Mouse (Mus musculus) CH12.LX (cell line): ENCODE data around the gene Hrh3. TPM values are rescaled to one million over a fixed set of nuclear protein-coding genes. Genes with fewer than 3 reads are reported as not detected.

Experiments
- DNase-seq: peaks from one replicate; pipeline ENCODE4 v3.0.0-alpha.2; 2013; ENCODE audit errors: extremely low read depth
- H3K27ac ChIP-seq: 2 replicates; pipeline ENCODE4 v1.5.1; 2012; ENCODE audit warnings: low read depth, mild to moderate bottlenecking, control low read depth, moderate library complexity; ENCODE audit not compliant: insufficient read depth
- H3K27me3 ChIP-seq: replicated peaks from 2 replicates; pipeline ENCODE3; 2012; ENCODE audit warnings: inconsistent platforms
- H3K36me3 ChIP-seq, 2 experiments: replicated peaks in 1 of 2; 2 replicates each; pipeline versions ENCODE3 to v1.6.1; 2012; ENCODE audit warnings: inconsistent platforms in 1 of 2, low read length in 1 of 2, mild to moderate bottlenecking in 1 of 2, mixed read lengths in 1 of 2, moderate library complexity in 1 of 2; ENCODE audit not compliant: control insufficient read depth in 1 of 2, insufficient read depth in 1 of 2
- H3K4me1 ChIP-seq, 2 experiments: 2 replicates each; pipeline ENCODE4 v1.6.1; 2012; ENCODE audit warnings: inconsistent platforms in 1 of 2, moderate library complexity in 1 of 2; ENCODE audit not compliant: insufficient read depth in 2 of 2, control insufficient read depth in 1 of 2
- H3K4me2 ChIP-seq: 2 replicates; pipeline ENCODE4 v1.6.1; 2012; ENCODE audit warnings: low read depth, mild to moderate bottlenecking, control low read depth; ENCODE audit not compliant: poor library complexity, insufficient read depth, severe bottlenecking
- H3K4me3 ChIP-seq, 3 experiments: fragments of 150-350 bp in 1 of 3; sonication (generic) in 1 of 3; replicated peaks in 1 of 3; 2 replicates each; pipeline versions ENCODE3 to v1.5.1; 2011 to 2012; ENCODE audit warnings: low read depth in 2 of 3, low read length in 2 of 3, mild to moderate bottlenecking in 2 of 3, moderate library complexity in 2 of 3, control low read depth in 1 of 3, improper control_type of control experiment in 1 of 3, inconsistent platforms in 1 of 3, mixed read lengths in 1 of 3; ENCODE audit not compliant: poor library complexity in 1 of 3
- H3K79me2 ChIP-seq: replicated peaks from 2 replicates; pipeline ENCODE4 v1.6.1; 2012; ENCODE audit warnings: mild to moderate bottlenecking, moderate library complexity; ENCODE audit not compliant: control insufficient read depth, poor library complexity, insufficient read depth, severe bottlenecking; ENCODE audit errors: extremely low read depth
- H3K9ac ChIP-seq: 2 replicates; pipeline ENCODE4 v1.6.1; 2012; ENCODE audit warnings: low read depth, mild to moderate bottlenecking, control low read depth, moderate library complexity; ENCODE audit not compliant: insufficient read depth
- H3K9me3 ChIP-seq: replicated peaks from 2 replicates; pipeline ENCODE3; 2012; ENCODE audit warnings: low read length, inconsistent platforms, mixed read lengths
- BHLHE40 ChIP-seq: IDR thresholded peaks from 2 replicates; pipeline ENCODE4 v1.6.1; 2011; ENCODE audit warnings: mild to moderate bottlenecking, low read depth, low read length, improper control_type of control experiment
- CHD2 ChIP-seq: IDR thresholded peaks from 2 replicates; pipeline ENCODE4 v1.6.1; 2011; ENCODE audit warnings: low read length, improper control_type of control experiment
- ETS1 ChIP-seq: conservative IDR thresholded peaks from 2 replicates; pipeline ENCODE4 v1.6.1; 2012; ENCODE audit warnings: low read depth, mild to moderate bottlenecking, inconsistent platforms, low read length, improper control_type of control experiment, moderate library complexity
- GABPA ChIP-seq: IDR thresholded peaks from 2 replicates; pipeline ENCODE4 v1.6.1; 2012; ENCODE audit warnings: low read depth, low read length, improper control_type of control experiment, inconsistent platforms; ENCODE audit not compliant: insufficient replicate concordance
- HCFC1 ChIP-seq: IDR thresholded peaks from 2 replicates; pipeline ENCODE4 v1.6.1; 2012; ENCODE audit warnings: low read depth, mild to moderate bottlenecking, inconsistent platforms, low read length, improper control_type of control experiment
- IRF4 ChIP-seq: IDR thresholded peaks from 2 replicates; pipeline ENCODE4 v1.6.1; 2014; ENCODE audit warnings: low read depth, mild to moderate bottlenecking, inconsistent platforms, low read length, improper control_type of control experiment
- MAFK ChIP-seq: IDR thresholded peaks from 2 replicates; pipeline ENCODE4 v1.6.1; 2011; ENCODE audit warnings: low read length, improper control_type of control experiment; ENCODE audit not compliant: insufficient replicate concordance
- MAZ ChIP-seq: IDR thresholded peaks from 2 replicates; pipeline ENCODE4 v1.6.1; 2012; ENCODE audit warnings: low read depth, mild to moderate bottlenecking, inconsistent platforms, low read length, improper control_type of control experiment, moderate library complexity
- MEF2A ChIP-seq: IDR thresholded peaks from 2 replicates; pipeline ENCODE4 v1.6.1; 2014; ENCODE audit warnings: low read depth, mild to moderate bottlenecking, inconsistent platforms, low read length, improper control_type of control experiment, borderline replicate concordance
- NRF1 ChIP-seq: IDR thresholded peaks from 2 replicates; pipeline ENCODE4 v1.6.1; 2014; ENCODE audit warnings: low read depth, mild to moderate bottlenecking, inconsistent platforms, low read length, improper control_type of control experiment, moderate library complexity
- POLR2AphosphoS2 ChIP-seq: IDR thresholded peaks from 2 replicates; pipeline ENCODE4 v1.6.1; 2011; ENCODE audit warnings: low read depth, low read length, improper control_type of control experiment
- SIN3A ChIP-seq: IDR thresholded peaks from 2 replicates; pipeline ENCODE4 v1.6.1; 2012; ENCODE audit warnings: low read length, improper control_type of control experiment, inconsistent platforms
- TBP ChIP-seq: conservative IDR thresholded peaks from 2 replicates; pipeline ENCODE4 v1.6.1; 2011; ENCODE audit warnings: low read depth, low read length, improper control_type of control experiment
- USF2 ChIP-seq: conservative IDR thresholded peaks from 2 replicates; pipeline ENCODE4 v1.6.1; 2011; ENCODE audit warnings: low read depth, low read length, improper control_type of control experiment
- ZC3H11A ChIP-seq: IDR thresholded peaks from 2 replicates; pipeline ENCODE4 v1.6.1; 2012; ENCODE audit warnings: low read depth, mild to moderate bottlenecking, inconsistent platforms, low read length, improper control_type of control experiment
- ZKSCAN1 ChIP-seq: IDR thresholded peaks from 2 replicates; pipeline ENCODE4 v1.6.1; 2012; ENCODE audit warnings: low read depth, inconsistent platforms, low read length, improper control_type of control experiment, borderline replicate concordance
- dilution Hi-C: fragments of 300-500 bp; cut with MboI; formaldehyde crosslinking; loops from 2 replicates; pipeline ENCODE4 v1.14.3; 2020; ENCODE audit warnings: low sequenced_read_pairs; ENCODE audit not compliant: extremely low pct_unique_long_range_greater_than_20kb, extremely low pct_ligation_motif_present
- in situ Hi-C: fragments of 300-500 bp; cut with MboI; formaldehyde crosslinking; loops from 3 replicates; pipeline ENCODE4 v1.14.3; 2019; ENCODE audit warnings: low sequenced_read_pairs, low pct_ligation_motif_present, low pct_unique_long_range_greater_than_20kb, mixed read lengths
- polyA plus RNA-seq: library from polyadenylated mRNA; unstranded; fragments of >175 nt; gene quantifications from 2 replicates; pipeline ENCODE4 v1.2.1, GENCODE M21; 2012; ENCODE audit warnings: low read depth; ENCODE audit not compliant: insufficient read length
- total RNA-seq, 2 experiments: library from RNA; depleted of rRNA; stranded (reverse); fragments of 300-350 nt in 1 of 2; fragments of >200 nt in 1 of 2; gene quantifications; 2 replicates each; pipeline ENCODE4 v1.2.3; 2012 to 2014

Hrh3 gene
- total and polyA plus RNA-seq, 3 experiments, result not detected

- H3K27me3 ChIP-seq, result no peaks in the 10 kb centered on the region
- no peak for DNase-seq
- peaks cover 45 to 82% of the 10 kb centered on the region in 2 experiments for H3K36me3 ChIP-seq
- no peak overlapping the region for H3K27ac ChIP-seq
- no peaks in the 10 kb centered on the region for H3K4me1 ChIP-seq
- no peak overlapping the region for H3K4me2 ChIP-seq
- H3K9ac ChIP-seq, result no peak overlapping the region
- TF ChIP-seq HCFC1 (no peak), IRF4 (no peak), MEF2A (no peak), POLR2AphosphoS2 (no peak), BHLHE40 (no peak), ZKSCAN1 (no peak), TBP (no peak), USF2 (no peak), MAFK (no peak), MAZ (no peak), CHD2 (no peak), ZC3H11A (no peak)
- in situ Hi-C loops, result no loop called here
- no peak overlapping the region for H3K4me3 ChIP-seq
- no peaks in the 10 kb centered on the region for H3K79me2 ChIP-seq
- no peaks in the 10 kb centered on the region for H3K9me3 ChIP-seq
- dilution Hi-C loops, result no loop called here
These were observed 41.8 kb upstream of the Hrh3 start for GRCm38 (mm10) chr2:180146091-180146490.

- H3K79me2 ChIP-seq, result no peaks in the 10 kb centered on the region
- H3K4me1 ChIP-seq, result no peaks in the 10 kb centered on the region; a peak in 1 of 4 replicates
- no peaks in the 10 kb centered on the region for H3K27me3 ChIP-seq
- H3K36me3 ChIP-seq, result peaks cover 9 to 34% of the 10 kb centered on the region in 2 experiments
- no peak overlapping the region for H3K27ac ChIP-seq
- no peak overlapping the region for H3K9ac ChIP-seq
- no peak for TF ChIP-seq SIN3A
- TF ChIP-seq GABPA, result no peak
- TF ChIP-seq ZKSCAN1, result no peak
- no peak for TF ChIP-seq MAZ
- no peak for TF ChIP-seq ETS1
- TF ChIP-seq NRF1, result no peak
- DNase-seq, result no peak
- H3K4me2 ChIP-seq, result no peak overlapping the region
- in situ Hi-C loops, result no loop called here
- no peaks in the 10 kb centered on the region for H3K9me3 ChIP-seq
- H3K4me3 ChIP-seq, result no peak overlapping the region
- dilution Hi-C loops, result no loop called here
These were observed 31.1 kb upstream of the Hrh3 start for GRCm38 (mm10) chr2:180135414-180135813.
